Mouse (Mus musculus): ENCODE results near the gene Rasgrp2. TPM values are rescaled to one million over a fixed set of nuclear protein-coding genes. Genes with fewer than 3 reads are reported as not detected.

Gene Rasgrp2
- polyA plus RNA-seq, 1 experiment, result 38.9 TPM

DNA sequence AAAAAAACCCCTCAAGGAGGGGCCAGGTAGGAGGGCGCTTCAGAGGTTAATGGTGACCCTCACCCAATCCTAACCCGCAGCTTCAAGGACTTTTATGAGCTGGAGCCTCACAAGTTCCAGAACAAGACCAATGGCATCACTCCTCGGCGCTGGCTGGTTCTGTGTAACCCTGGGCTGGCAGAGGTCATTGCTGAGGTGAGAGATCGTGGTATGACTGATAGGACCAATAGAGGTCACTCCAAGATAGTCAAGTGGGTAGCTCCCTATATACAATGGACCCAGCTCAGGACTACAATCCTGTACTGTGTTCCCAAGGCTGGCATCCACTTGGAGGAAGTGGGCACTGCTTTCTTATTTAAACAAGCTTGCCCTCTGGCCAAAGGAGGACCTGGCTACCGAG lies 8.9 kb upstream of the Rasgrp2 start:
- no peak overlapping the region for H3K27ac ChIP-seq (replicated peaks; ENCODE audit: low read depth, low read length)
- H3K4me1 ChIP-seq (ENCODE audit: control insufficient read depth, insufficient read depth, insufficient read length, low read length), result no peaks in the 10 kb centered on the region; the same call in 1 of the 2 replicates
- H3K4me3 ChIP-seq (ENCODE audit: insufficient read depth, low read depth, low read length), result no peak overlapping the region

DNA sequence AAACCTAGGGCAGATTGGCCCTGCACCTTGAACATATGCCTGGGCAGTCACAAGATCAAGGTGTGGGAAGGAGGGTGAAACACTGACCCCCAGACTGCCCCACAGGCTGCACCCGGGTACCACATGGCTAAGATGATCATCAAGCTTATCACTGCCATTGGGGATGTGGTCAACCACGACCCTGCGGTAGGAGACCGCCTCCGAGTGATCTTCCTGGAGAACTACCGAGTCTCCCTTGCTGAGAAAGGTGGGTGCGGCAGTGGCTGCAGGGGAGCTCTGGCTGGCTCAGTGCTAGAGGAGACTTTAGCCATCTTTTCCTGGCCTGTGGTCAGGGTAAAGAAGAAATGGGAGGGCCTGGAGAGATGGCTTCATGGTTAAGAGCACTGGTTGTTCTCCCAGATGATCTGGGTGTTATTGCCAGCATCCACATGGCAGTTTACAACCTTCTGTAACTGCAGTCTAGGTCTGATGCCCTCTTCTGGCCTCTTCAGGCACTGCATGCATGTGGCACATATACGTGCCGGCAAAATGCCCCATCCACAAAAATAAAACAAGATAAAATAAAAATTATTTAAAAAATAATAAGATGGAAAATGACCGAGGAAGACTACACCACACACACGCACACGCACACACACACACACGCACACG lies 6.3 kb upstream of the Rasgrp2 start:
- Histone ChIP-seq H3K27ac (replicated peaks; ENCODE audit: low read depth, low read length) (no peak overlapping the region), H3K4me3 (ENCODE audit: insufficient read depth, low read depth, low read length) (no peak overlapping the region), H3K4me1 (ENCODE audit: control insufficient read depth, insufficient read depth, insufficient read length, low read length) (no peaks in the 10 kb centered on the region; the same call in 1 of the 2 replicates)

DNA sequence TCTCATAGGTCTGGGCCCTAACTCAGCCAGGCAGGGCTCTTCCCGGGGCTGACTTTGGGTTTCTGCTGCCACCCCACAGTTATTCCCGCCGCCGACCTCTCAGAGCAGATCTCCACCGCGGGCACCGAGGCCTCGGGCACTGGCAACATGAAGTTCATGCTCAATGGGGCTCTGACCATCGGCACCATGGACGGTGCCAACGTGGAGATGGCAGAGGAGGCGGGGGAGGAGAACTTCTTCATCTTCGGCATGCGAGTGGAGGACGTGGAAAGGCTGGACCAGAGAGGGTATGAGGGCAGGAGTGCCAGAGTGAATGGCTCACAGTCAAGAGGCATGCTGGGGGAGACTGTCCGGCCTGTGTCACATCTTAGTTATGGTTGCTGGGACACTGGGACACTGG lies 5.5 kb upstream of the Rasgrp2 start:
- Histone ChIP-seq H3K27ac (replicated peaks; ENCODE audit: low read depth, low read length) (no peak overlapping the region), H3K4me3 (ENCODE audit: insufficient read depth, low read depth, low read length) (no peak overlapping the region), H3K4me1 (ENCODE audit: control insufficient read depth, insufficient read depth, insufficient read length, low read length) (peaks cover 2% of the 10 kb centered on the region; the same call in 1 of the 2 replicates)

DNA sequence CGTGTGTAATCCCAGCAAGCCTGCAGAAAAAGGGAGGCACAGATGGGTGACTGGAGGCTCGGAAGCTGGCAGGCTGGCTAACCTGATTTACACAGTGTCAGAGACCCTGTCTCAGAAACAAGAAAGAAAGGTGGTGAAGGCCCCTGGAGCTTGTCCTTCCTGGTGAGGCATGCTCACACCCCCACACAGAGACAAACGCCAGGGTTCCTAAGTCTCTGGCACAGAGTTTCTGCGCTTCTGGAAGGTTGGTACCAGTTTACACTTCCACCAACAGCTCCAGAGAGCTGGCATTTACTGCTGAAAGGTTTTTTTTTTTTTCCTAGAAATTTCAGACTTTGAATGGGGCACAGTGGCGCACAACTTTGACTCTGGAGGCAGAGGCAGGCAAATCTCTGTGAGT lies 2.9 kb upstream of the Rasgrp2 start:
- H3K4me1 ChIP-seq (ENCODE audit: control insufficient read depth, insufficient read depth, insufficient read length, low read length), result 0 out of 2 replicates have a peak, but pooled peaks cover 2% of the 10 kb centered on the region
- no peak overlapping the region for H3K27ac ChIP-seq (replicated peaks; ENCODE audit: low read depth, low read length)
- H3K4me3 ChIP-seq (ENCODE audit: insufficient read depth, low read depth, low read length), result no peak overlapping the region

DNA sequence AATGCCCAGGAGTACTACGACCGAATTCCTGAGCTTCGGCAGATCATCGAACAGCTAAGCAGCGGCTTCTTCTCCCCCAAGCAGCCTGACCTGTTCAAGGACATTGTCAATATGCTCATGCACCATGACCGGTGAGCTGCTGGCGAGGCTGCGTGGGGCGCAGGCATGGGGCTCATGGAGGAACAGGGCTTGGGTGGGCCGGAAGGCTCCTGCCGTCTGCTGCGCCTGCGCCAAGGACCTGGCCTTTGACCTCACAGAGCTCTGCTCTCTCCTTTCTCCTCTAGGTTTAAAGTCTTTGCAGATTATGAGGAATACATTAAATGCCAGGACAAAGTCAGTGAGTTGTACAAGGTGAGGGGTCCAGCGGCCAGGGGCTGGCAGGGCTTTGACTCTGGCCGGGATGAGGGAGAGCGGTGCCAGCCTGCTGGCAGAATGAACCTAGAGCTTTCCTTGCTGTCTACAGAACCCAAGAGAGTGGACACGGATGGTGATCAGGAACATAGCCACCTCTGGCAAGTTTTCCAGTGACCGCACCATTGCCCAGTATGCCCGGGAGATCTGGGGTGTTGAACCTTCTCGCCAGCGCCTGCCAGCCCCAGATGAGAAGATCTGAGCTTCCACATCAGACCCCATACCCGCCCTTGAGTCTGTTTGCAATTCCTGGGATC lies 1.4 kb upstream of the Rasgrp2 start:
- no peak overlapping the region for H3K4me3 ChIP-seq (ENCODE audit: insufficient read depth, low read depth, low read length)
- peak overlapping the region; percentile 82 for H3K27ac ChIP-seq (replicated peaks; ENCODE audit: low read depth, low read length)
- peaks cover 2% of the 10 kb centered on the region; the same call in 1 of the 2 replicates for H3K4me1 ChIP-seq (ENCODE audit: control insufficient read depth, insufficient read depth, insufficient read length, low read length)

DNA sequence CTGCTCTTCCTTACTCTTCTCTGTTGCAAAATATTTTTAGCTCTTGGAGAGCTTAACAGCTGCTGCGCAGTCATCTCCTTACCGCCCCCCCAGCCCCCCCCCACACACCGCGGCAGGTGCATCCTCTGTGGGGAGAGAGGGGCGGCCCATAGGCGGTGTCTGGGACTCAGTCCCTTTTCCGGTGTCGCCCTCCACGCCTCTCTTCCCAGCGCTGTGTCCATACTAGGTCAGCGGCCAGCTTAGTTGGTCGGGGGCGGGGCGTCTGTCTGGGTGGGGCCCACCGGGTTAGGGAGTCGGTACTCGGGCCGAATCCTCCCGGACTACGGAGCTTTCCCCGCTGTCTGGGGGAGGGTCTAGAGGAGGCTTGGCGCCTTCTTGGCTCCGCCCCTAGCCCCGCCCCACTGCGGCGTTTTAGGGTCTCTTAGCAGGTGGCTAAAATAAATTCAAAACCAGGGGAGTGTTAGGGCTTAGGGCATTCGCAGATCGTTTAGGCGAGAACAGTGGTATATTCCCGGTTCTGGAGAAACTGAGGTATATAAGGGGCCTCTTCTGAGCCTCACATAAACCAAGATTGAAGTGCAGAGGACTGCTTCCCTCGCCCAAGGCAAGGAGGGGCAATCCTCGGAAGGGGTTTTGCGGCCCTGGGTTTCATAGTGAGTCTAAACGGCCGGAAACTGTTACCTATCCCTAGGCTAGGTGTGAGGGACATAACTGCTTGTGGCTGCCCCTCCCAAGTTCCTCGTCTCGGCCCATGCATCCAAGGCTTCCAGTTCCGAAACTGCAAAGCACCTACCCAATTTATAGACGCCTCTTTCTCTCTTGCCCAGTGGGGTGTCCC lies 474 bp upstream of the Rasgrp2 start:
- Histone ChIP-seq H3K4me1 (ENCODE audit: control insufficient read depth, insufficient read depth, insufficient read length, low read length) (peaks cover 2% of the 10 kb centered on the region; the same call in 1 of the 2 replicates), H3K27ac (replicated peaks; ENCODE audit: low read depth, low read length) (peak overlapping the region; percentile 94), H3K4me3 (ENCODE audit: insufficient read depth, low read depth, low read length) (peak overlapping the region; percentile 78)

DNA sequence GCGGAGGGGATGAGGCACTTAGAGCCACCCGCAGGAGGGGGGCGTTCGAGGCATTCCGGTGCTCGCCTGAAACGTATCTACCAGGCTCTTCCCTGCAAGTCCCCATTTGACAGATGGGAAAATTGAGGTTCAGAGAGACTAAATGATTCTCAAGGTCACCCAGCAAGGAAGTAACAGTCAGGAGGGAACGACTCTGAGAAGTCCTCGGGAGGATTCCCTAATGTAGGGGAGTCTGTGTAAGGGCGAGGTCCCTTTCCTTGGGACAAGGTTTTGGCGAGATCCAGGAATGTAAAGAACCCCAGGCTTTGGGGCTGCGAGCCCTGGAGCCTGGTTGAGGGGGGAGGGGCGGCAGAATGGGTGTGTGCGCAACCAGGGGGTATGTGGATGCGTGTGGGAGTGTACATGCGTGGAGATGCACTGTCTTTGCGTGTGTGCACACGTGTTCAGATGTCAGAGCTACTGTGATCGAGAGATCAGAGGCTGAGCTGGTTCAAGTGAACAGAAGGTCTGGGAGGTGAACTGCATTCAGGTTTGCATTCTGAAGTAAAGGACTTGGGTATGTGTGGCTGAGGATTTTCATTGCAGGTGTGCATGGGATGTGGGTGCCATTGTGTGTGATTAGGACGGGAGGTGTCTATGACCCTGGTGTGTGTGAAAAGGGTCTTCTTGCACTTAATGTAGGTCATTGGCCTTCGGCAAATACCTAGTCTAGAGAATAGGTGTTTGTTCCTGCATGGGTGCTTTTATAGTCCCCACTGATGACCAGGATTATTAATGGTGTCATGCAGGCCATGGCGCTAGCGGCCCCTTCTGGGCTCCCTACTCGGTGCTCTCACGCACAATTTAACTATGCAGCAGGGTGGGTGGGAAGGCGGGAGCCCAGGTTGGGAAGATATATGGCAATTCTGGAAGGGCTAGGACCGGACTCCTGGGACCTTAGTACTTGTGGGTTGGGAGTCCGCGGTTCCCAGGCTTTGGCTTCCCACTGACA lies 1.3 kb downstream of the Rasgrp2 start:
- Histone ChIP-seq H3K4me3 (ENCODE audit: insufficient read depth, low read depth, low read length) (peak overlapping the region; percentile 78), H3K4me1 (ENCODE audit: control insufficient read depth, insufficient read depth, insufficient read length, low read length) (peaks cover 2% of the 10 kb centered on the region; the same call in 1 of the 2 replicates), H3K27ac (replicated peaks; ENCODE audit: low read depth, low read length) (peak overlapping the region; percentile 85)

DNA sequence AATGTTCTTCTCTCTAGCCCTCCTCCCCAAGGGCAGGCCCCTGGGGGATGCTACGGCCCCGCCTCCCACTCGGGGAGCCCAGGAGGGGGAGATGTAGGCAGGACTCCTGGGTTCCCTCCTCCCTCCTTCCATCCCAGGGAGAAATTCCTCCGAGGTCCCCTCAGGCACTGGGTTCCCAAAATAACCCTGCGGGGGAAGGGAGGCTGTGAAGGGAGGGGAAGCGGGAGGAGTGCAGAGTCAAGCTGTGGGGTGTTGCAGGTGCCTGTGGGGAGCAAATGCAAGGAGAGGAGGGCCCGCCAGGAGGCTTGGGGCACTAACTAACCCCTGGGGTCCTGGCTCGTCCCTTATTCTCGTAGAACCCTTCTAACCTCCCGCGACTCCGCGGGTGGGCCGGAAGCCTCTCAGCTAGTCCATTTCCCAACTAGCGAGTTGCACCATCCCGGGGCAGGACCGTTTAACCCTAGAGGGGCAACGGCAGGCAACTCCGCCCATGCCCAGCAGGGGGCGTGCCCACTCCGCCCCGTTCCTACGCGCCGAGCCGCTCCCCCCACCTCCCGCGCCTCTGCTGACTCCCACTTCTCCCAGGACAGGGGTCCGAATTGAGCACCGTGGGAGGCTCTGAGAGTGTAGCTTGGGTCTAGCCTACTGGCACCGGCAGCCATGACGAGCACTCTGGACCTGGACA lies 2.1 kb downstream of the Rasgrp2 start:
- peak overlapping the region; percentile 80 for H3K27ac ChIP-seq (replicated peaks; ENCODE audit: low read depth, low read length)
- peaks cover 2% of the 10 kb centered on the region; the same call in 1 of the 2 replicates for H3K4me1 ChIP-seq (ENCODE audit: control insufficient read depth, insufficient read depth, insufficient read length, low read length)
- peak overlapping the region; percentile 78 for H3K4me3 ChIP-seq (ENCODE audit: insufficient read depth, low read depth, low read length)

DNA sequence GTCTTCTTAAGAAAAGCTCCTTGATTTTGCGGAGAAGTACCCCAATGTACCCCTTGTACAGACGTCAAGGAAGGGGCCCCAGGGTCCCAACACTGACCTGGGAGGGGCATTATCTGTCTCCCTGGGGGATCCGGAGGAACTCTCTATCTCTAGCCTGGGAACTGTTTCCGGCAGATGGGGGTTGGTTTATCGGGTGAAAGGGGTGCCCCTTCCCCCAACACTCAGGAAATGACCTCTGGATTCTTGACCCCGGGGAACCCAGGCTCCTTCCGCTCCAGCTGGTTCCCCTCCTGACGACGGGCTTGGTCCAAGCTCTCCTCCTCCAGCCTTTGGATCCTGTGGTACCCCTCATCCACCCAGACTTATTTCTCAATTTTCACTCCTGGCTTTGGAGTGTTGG lies 2.8 kb downstream of the Rasgrp2 start:
- Histone ChIP-seq H3K27ac (replicated peaks; ENCODE audit: low read depth, low read length) (peak overlapping the region; percentile 71), H3K4me3 (ENCODE audit: insufficient read depth, low read depth, low read length) (peak overlapping the region; percentile 78), H3K4me1 (ENCODE audit: control insufficient read depth, insufficient read depth, insufficient read length, low read length) (peaks cover 2% of the 10 kb centered on the region; the same call in 1 of the 2 replicates)

DNA sequence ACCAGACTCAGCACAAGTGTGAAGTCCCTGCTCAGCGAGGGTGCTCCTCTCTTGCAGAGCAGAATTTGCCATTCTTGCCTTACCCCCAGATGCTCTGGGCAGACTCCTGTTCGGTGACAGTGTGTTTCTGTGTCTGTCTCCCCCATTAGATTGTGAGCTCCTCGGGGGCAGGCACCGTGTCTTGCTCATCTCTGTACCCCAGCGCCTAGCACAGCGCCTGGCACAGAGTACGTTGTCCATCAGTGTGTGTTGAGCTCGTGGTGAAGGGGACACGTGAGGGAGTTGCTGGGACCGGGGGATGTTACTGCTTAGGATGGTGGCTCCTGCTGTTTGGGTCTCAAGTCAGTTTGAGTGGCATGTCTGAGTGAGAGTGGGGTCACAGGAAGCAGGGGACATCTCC lies 4.7 kb downstream of the Rasgrp2 start:
- no peak overlapping the region for H3K4me3 ChIP-seq (ENCODE audit: insufficient read depth, low read depth, low read length)
- no peak overlapping the region for H3K27ac ChIP-seq (replicated peaks; ENCODE audit: low read depth, low read length)
- H3K4me1 ChIP-seq (ENCODE audit: control insufficient read depth, insufficient read depth, insufficient read length, low read length), result no peaks in the 10 kb centered on the region; the same call in 1 of the 2 replicates

DNA sequence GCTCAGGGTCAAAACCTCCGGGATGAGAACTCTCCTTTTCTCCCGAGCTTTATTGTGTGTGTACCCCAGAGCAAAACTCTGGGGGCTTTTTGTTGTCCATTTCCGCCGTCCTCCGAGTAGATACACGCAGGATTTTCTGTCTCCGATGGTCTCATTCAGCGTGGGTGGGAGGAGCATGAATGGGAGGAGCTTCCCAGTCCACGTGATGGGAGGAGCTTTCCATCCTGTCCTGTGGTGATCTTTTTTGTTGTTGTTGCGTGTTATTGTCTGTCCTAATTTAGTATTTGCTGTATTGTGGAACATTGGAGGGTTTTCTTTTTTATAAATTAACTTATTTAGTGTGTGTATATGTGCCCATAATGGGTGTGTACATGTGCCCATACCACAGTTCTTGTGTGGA lies 6.3 kb downstream of the Rasgrp2 start:
- Histone ChIP-seq H3K27ac (replicated peaks; ENCODE audit: low read depth, low read length) (no peak overlapping the region), H3K4me3 (ENCODE audit: insufficient read depth, low read depth, low read length) (no peak overlapping the region), H3K4me1 (ENCODE audit: control insufficient read depth, insufficient read depth, insufficient read length, low read length) (no peaks in the 10 kb centered on the region; the same call in 1 of the 2 replicates)

DNA sequence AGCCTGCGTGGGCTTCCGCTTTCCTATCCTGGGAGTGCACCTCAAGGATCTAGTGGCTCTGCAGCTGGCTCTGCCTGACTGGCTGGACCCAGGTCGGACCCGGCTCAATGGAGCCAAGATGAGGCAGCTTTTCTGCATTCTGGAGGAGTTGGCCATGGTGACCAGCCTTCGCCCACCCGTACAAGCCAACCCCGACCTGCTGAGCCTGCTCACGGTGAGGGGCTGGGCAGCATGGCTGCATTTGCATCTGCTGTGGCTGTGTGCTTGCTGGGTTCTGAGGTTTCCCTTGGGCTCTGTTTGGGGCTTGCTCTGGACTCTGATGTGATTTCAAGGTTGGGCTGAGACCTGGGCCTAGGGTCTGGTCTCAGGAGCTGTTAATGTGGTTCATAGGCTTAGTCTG lies 8.0 kb downstream of the Rasgrp2 start:
- no peaks in the 10 kb centered on the region; the same call in 1 of the 2 replicates for H3K4me1 ChIP-seq (ENCODE audit: control insufficient read depth, insufficient read depth, insufficient read length, low read length)
- H3K27ac ChIP-seq (replicated peaks; ENCODE audit: low read depth, low read length), result no peak overlapping the region
- no peak overlapping the region for H3K4me3 ChIP-seq (ENCODE audit: insufficient read depth, low read depth, low read length)

DNA sequence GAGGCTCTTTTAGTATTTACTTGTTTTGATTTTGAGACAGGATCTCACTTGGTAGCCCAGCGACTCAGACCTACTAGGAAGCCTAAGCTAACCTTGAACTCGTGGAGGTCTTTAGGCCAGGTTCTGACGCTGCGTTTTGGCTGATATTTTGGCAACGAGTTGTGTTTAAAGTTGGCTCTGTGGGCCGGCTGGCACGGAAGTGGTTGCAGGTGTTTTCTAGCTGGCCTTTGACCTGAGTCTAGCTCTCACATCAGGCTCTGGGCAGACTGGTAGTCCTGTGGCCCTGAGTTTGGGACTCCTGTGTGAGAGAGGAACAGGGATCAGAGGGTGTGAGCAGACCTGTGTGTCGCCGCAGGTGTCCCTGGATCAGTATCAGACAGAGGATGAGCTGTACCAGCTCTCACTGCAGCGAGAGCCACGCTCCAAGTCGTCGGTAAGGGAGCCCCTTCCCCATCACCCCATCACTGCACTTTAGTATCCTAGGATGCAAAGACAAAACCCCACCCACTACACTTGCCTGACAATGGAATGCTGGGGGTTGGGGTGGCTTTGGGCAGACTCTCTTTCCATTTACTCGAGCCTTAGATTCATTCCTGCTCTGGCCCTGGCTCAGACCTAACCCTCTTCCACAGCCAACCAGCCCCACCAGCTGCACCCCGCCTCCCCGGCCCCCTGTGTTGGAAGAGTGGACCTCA lies 8.8 kb downstream of the Rasgrp2 start:
- no peak overlapping the region for H3K4me3 ChIP-seq (ENCODE audit: insufficient read depth, low read depth, low read length)
- H3K27ac ChIP-seq (replicated peaks; ENCODE audit: low read depth, low read length), result no peak overlapping the region
- no peaks in the 10 kb centered on the region; the same call in 1 of the 2 replicates for H3K4me1 ChIP-seq (ENCODE audit: control insufficient read depth, insufficient read depth, insufficient read length, low read length)
